ENCODE assay signal across 12 mouse cellular contexts in genomic region chr2:17853500-17854011, GRCm38 (mm10).
DNase-seq lines count a peak whose midpoint lies in the region; ATAC-seq and TF ChIP-seq lines count a peak whose summit lies in the region.
"Had no signal": no experiment of that assay in that cellular context is flagged by ENCODE, and none has a peak within 500 bp of the region (broad histone marks: within the 10 kb centered on the region; RNA-seq: fewer than 3 reads in every experiment).

No protein-coding gene starts in this region.

- no peak overlapping the region for H3K27ac ChIP-seq in embryonic facial prominence, embryonic 14.5 days (replicated peaks; ENCODE audit: low read depth, low read length)
- H3K27ac ChIP-seq in embryonic facial prominence, embryonic 10.5 days (replicated peaks), result no peak overlapping the region
- no peak overlapping the region for H3K27ac ChIP-seq in kidney, postnatal 0 days
- H3K27ac ChIP-seq in hindbrain, embryonic 10.5 days, result peak overlapping the region; percentile 72; the same call in 1 of the 2 replicates
- no peak overlapping the region for H3K27ac ChIP-seq in midbrain, postnatal 0 days (ENCODE audit: low read depth, low read length)

- H3K36me3 ChIP-seq in embryonic facial prominence, embryonic 14.5 days (ENCODE audit: control insufficient read depth, insufficient read depth, low read length), result no peaks in the 10 kb centered on the region
- H3K36me3 ChIP-seq in embryonic facial prominence, embryonic 10.5 days (replicated peaks), result no peaks in the 10 kb centered on the region
- H3K36me3 ChIP-seq in kidney, postnatal 0 days (ENCODE audit: insufficient read depth, low read length), result no peaks in the 10 kb centered on the region
- no peaks in the 10 kb centered on the region for H3K36me3 ChIP-seq in hindbrain, embryonic 10.5 days
- H3K36me3 ChIP-seq in midbrain, postnatal 0 days (ENCODE audit: insufficient read depth, low read length), result no peaks in the 10 kb centered on the region
- H3K36me3 ChIP-seq: G1E had no signal

- no peak for ATAC-seq in embryonic facial prominence, embryonic 14.5 days (ENCODE audit: low read depth)
- ATAC-seq in kidney, postnatal 0 days (replicated peaks; ENCODE audit: low FRiP score, low read depth), result no peak; the same call in 1 of the 2 replicates
- ATAC-seq in midbrain, postnatal 0 days (ENCODE audit: low FRiP score), result no peak
- ATAC-seq: activated CD4-positive, CD25-positive, alpha-beta regulatory T cell, adult 4 months had no signal

- peaks cover 3% of the 10 kb centered on the region; the same call in 1 of the 2 replicates for H3K27me3 ChIP-seq in embryonic facial prominence, embryonic 14.5 days (replicated peaks; ENCODE audit: control insufficient read depth, insufficient read depth, low read length)
- H3K27me3 ChIP-seq in embryonic facial prominence, embryonic 10.5 days (replicated peaks; ENCODE audit: low read depth, poor library complexity, severe bottlenecking), result peaks cover 21% of the 10 kb centered on the region
- no peaks in the 10 kb centered on the region for H3K27me3 ChIP-seq in kidney, postnatal 0 days (ENCODE audit: insufficient read depth, low read length)
- no peaks in the 10 kb centered on the region for H3K27me3 ChIP-seq in hindbrain, embryonic 10.5 days (ENCODE audit: insufficient read depth, poor library complexity, severe bottlenecking)
- H3K27me3 ChIP-seq in midbrain, postnatal 0 days (ENCODE audit: insufficient read depth, low read length), result no peaks in the 10 kb centered on the region

- H3K4me3 ChIP-seq in embryonic facial prominence, embryonic 14.5 days (ENCODE audit: low read depth, low read length), result no peak overlapping the region
- H3K4me3 ChIP-seq in embryonic facial prominence, embryonic 10.5 days, result no peak overlapping the region
- H3K4me3 ChIP-seq in kidney, postnatal 0 days (replicated peaks; ENCODE audit: low read depth, low read length), result no peak overlapping the region
- peak overlapping the region; percentile 45 for H3K4me3 ChIP-seq in hindbrain, embryonic 10.5 days
- H3K4me3 ChIP-seq in midbrain, postnatal 0 days (ENCODE audit: low read depth, low read length), result no peak overlapping the region

- WGBS in embryonic facial prominence, embryonic 14.5 days, result 35% methylated on average over 11 of the region's 11 CpGs
- 33% methylated on average over 11 of the region's 11 CpGs for WGBS in embryonic facial prominence, embryonic 10.5 days
- WGBS in kidney, postnatal 0 days, result 49% methylated on average over 11 of the region's 11 CpGs
- 32% methylated on average over 11 of the region's 11 CpGs for WGBS in hindbrain, embryonic 10.5 days
- 39% methylated on average over 11 of the region's 11 CpGs for WGBS in midbrain, postnatal 0 days

- peaks cover 7% of the 10 kb centered on the region; the same call in 1 of the 2 replicates for H3K4me1 ChIP-seq in embryonic facial prominence, embryonic 14.5 days (ENCODE audit: control insufficient read depth, insufficient read depth, low read length)
- peaks cover 20% of the 10 kb centered on the region for H3K4me1 ChIP-seq in embryonic facial prominence, embryonic 10.5 days
- H3K4me1 ChIP-seq in kidney, postnatal 0 days (replicated peaks; ENCODE audit: insufficient read depth, low read length), result peaks cover 6% of the 10 kb centered on the region; the same call in 1 of the 2 replicates
- H3K4me1 ChIP-seq in hindbrain, embryonic 10.5 days (replicated peaks), result peaks cover 19% of the 10 kb centered on the region
- peaks cover 10% of the 10 kb centered on the region; the same call in 1 of the 2 replicates for H3K4me1 ChIP-seq in midbrain, postnatal 0 days (ENCODE audit: insufficient read depth, low read length)

- no peaks in the 10 kb centered on the region for H3K9me3 ChIP-seq in embryonic facial prominence, embryonic 14.5 days (ENCODE audit: control insufficient read depth, low read length)
- no peaks in the 10 kb centered on the region for H3K9me3 ChIP-seq in embryonic facial prominence, embryonic 10.5 days
- no peaks in the 10 kb centered on the region for H3K9me3 ChIP-seq in kidney, postnatal 0 days (replicated peaks; ENCODE audit: low read length)
- H3K9me3 ChIP-seq in hindbrain, embryonic 10.5 days, result no peaks in the 10 kb centered on the region
- no peaks in the 10 kb centered on the region for H3K9me3 ChIP-seq in midbrain, postnatal 0 days (ENCODE audit: low read length)
- H3K9me3 ChIP-seq: G1E had no signal

- DNase-seq in embryonic facial prominence, embryonic 14.5 days (ENCODE audit: low spot score), result no peak
- DNase-seq in embryonic facial prominence, embryonic 10.5 days (ENCODE audit: low spot score), result no peak
- DNase-seq in kidney, postnatal 0 days (ENCODE audit: low spot score), result no peak
- no peak for DNase-seq in kidney, adult 9 months
- no peak for DNase-seq in hindbrain, embryonic 10.5 days (ENCODE audit: low spot score)
- peak; percentile 15 for DNase-seq in midbrain, postnatal 0 days (ENCODE audit: low spot score)
- no peak for DNase-seq in cerebellum, adult 11-12 months
- no peak for DNase-seq in cerebellum, postnatal 36 days
- DNase-seq: left cerebral cortex, postnatal 4 days; thymus, adult 2 months had no signal

- peak overlapping the region; percentile 24 for H3K4me2 ChIP-seq in embryonic facial prominence, embryonic 14.5 days (ENCODE audit: low read depth, low read length)
- peak overlapping the region; percentile 35 for H3K4me2 ChIP-seq in kidney, postnatal 0 days (ENCODE audit: low read length)
- no peak overlapping the region for H3K4me2 ChIP-seq in midbrain, postnatal 0 days (ENCODE audit: low read depth, low read length, poor library complexity, severe bottlenecking)

- H3K9ac ChIP-seq in embryonic facial prominence, embryonic 14.5 days (ENCODE audit: low read depth, low read length), result no peak overlapping the region
- no peak overlapping the region for H3K9ac ChIP-seq in kidney, postnatal 0 days (ENCODE audit: low read depth, low read length)
- H3K9ac ChIP-seq in midbrain, postnatal 0 days (replicated peaks; ENCODE audit: low read length, poor library complexity, severe bottlenecking), result no peak overlapping the region

- no peak for TF ChIP-seq CTCF in kidney, postnatal 0 days (IDR thresholded peaks at IDR 0.05; ENCODE audit: low read depth)
- TF ChIP-seq CTCF in midbrain, postnatal 0 days (IDR thresholded peaks at IDR 0.05), result no peak
